24 mouse cellular contexts compared by ENCODE assay signal in genomic region chr3:55305653-55306052, GRCm38 (mm10).
DNase-seq lines count a peak whose midpoint lies in the region; ATAC-seq and TF ChIP-seq lines count a peak whose summit lies in the region.
"Had no signal": no experiment of that assay in that cellular context is flagged by ENCODE, and none has a peak within 500 bp of the region (broad histone marks: within the 10 kb centered on the region; RNA-seq: fewer than 3 reads in every experiment).

No protein-coding gene starts in this region.

- H3K9me3 ChIP-seq in forebrain, embryonic 13.5 days (replicated peaks), result no peaks in the 10 kb centered on the region
- H3K9me3 ChIP-seq in forebrain, embryonic 10.5 days, result peaks cover 4% of the 10 kb centered on the region; the same call in 1 of the 2 replicates
- no peaks in the 10 kb centered on the region; the same call in 1 of the 2 replicates for H3K9me3 ChIP-seq in midbrain, embryonic 14.5 days (ENCODE audit: control insufficient read depth, low read length)
- no peaks in the 10 kb centered on the region for H3K9me3 ChIP-seq in midbrain, embryonic 10.5 days (replicated peaks)
- H3K9me3 ChIP-seq: forebrain, embryonic 15.5 days; hindbrain, embryonic 15.5 days had no signal

- H3K36me3 ChIP-seq in forebrain, embryonic 13.5 days (ENCODE audit: poor library complexity, severe bottlenecking), result 0 out of 2 replicates have a peak, but pooled peaks cover 3% of the 10 kb centered on the region
- no peaks in the 10 kb centered on the region for H3K36me3 ChIP-seq in forebrain, embryonic 10.5 days (replicated peaks)
- H3K36me3 ChIP-seq in midbrain, embryonic 14.5 days (ENCODE audit: control insufficient read depth, insufficient read depth, low read length), result no peaks in the 10 kb centered on the region
- no peaks in the 10 kb centered on the region for H3K36me3 ChIP-seq in midbrain, embryonic 10.5 days
- H3K36me3 ChIP-seq: embryonic facial prominence, embryonic 13.5 days; forebrain, embryonic 15.5 days; G1E; hindbrain, embryonic 12.5 days; hindbrain, embryonic 15.5 days had no signal

- no peak overlapping the region for H3K4me2 ChIP-seq in forebrain, embryonic 13.5 days
- no peak overlapping the region for H3K4me2 ChIP-seq in midbrain, embryonic 14.5 days (ENCODE audit: low read length)
- H3K4me2 ChIP-seq: embryonic facial prominence, embryonic 13.5 days; forebrain, embryonic 15.5 days; heart, embryonic 11.5 days; hindbrain, embryonic 12.5 days; hindbrain, embryonic 15.5 days had no signal

- H3K27ac ChIP-seq in forebrain, embryonic 13.5 days, result peak overlapping the region; percentile 6; the same call in 1 of the 2 replicates
- H3K27ac ChIP-seq in forebrain, embryonic 10.5 days, result no peak overlapping the region
- peak overlapping the region; percentile 57; the same call in 1 of the 2 replicates for H3K27ac ChIP-seq in layer of hippocampus, adult 2 months
- 0 out of 2 replicates have a peak overlapping the region, but pooled peaks have one; percentile 26 for H3K27ac ChIP-seq in midbrain, embryonic 14.5 days (replicated peaks; ENCODE audit: low read depth, low read length)
- no peak overlapping the region for H3K27ac ChIP-seq in midbrain, embryonic 10.5 days (replicated peaks)
- H3K27ac ChIP-seq: embryonic facial prominence, embryonic 13.5 days; forebrain, embryonic 15.5 days; gastrocnemius, adult 2 months; hindbrain, embryonic 12.5 days; hindbrain, embryonic 15.5 days had no signal

- peaks cover 24% of the 10 kb centered on the region for H3K4me1 ChIP-seq in forebrain, embryonic 13.5 days
- H3K4me1 ChIP-seq in forebrain, embryonic 10.5 days, result peaks cover 19% of the 10 kb centered on the region
- peaks cover 12% of the 10 kb centered on the region; the same call in 1 of the 2 replicates for H3K4me1 ChIP-seq in midbrain, embryonic 14.5 days (ENCODE audit: control insufficient read depth, insufficient read depth, low read length)
- peaks cover 13% of the 10 kb centered on the region for H3K4me1 ChIP-seq in midbrain, embryonic 10.5 days
- H3K4me1 ChIP-seq: hindbrain, embryonic 12.5 days had no signal

- TF ChIP-seq CTCF in layer of hippocampus, adult 2 months (conservative IDR thresholded peaks at IDR 0.05), result no peak
- no peak for TF ChIP-seq CTCF in Patski (IDR thresholded peaks at IDR 0.05)

- no peaks in the 10 kb centered on the region for H3K27me3 ChIP-seq in forebrain, embryonic 13.5 days
- no peaks in the 10 kb centered on the region for H3K27me3 ChIP-seq in forebrain, embryonic 10.5 days (ENCODE audit: poor library complexity, severe bottlenecking)
- H3K27me3 ChIP-seq in midbrain, embryonic 14.5 days (ENCODE audit: control insufficient read depth, insufficient read depth, low read length), result no peaks in the 10 kb centered on the region
- no peaks in the 10 kb centered on the region for H3K27me3 ChIP-seq in midbrain, embryonic 10.5 days (ENCODE audit: low read depth, poor library complexity, severe bottlenecking)
- H3K27me3 ChIP-seq in Patski, result no peaks in the 10 kb centered on the region
- H3K27me3 ChIP-seq: CH12.LX; embryonic facial prominence, embryonic 13.5 days; forebrain, embryonic 15.5 days; hindbrain, embryonic 12.5 days; hindbrain, embryonic 15.5 days had no signal

- CTCF ChIA-PET in Patski (lab: Charles Lee), result interaction anchor here (1.1 to 7.1 kb wide), 9 partner anchors 12 to 153 kb away, joined by 3 to 53 read pairs (median 5); no protein-coding TSS in a partner anchor

- POLR2A ChIA-PET in Patski (lab: Charles Lee), result interaction anchor here (0.7 to 1.3 kb wide), 3 partner anchors 42 to 153 kb away, joined by 3 to 4 read pairs (median 3); no protein-coding TSS in a partner anchor

- in situ Hi-C loops in Patski (cut with MboI; ENCODE audit: low pct_unique_long_range_greater_than_20kb), result no loop called here

- no peak overlapping the region for H3K9ac ChIP-seq in forebrain, embryonic 13.5 days
- no peak overlapping the region for H3K9ac ChIP-seq in midbrain, embryonic 14.5 days (replicated peaks; ENCODE audit: low read length)
- H3K9ac ChIP-seq: embryonic facial prominence, embryonic 13.5 days; forebrain, embryonic 15.5 days; hindbrain, embryonic 12.5 days; hindbrain, embryonic 15.5 days had no signal

- H3K4me3 ChIP-seq in forebrain, embryonic 13.5 days, result no peak overlapping the region
- no peak overlapping the region for H3K4me3 ChIP-seq in forebrain, embryonic 10.5 days
- H3K4me3 ChIP-seq in layer of hippocampus, adult 2 months, result no peak overlapping the region
- no peak overlapping the region for H3K4me3 ChIP-seq in midbrain, embryonic 14.5 days (replicated peaks; ENCODE audit: low read depth, low read length)
- H3K4me3 ChIP-seq in midbrain, embryonic 10.5 days, result no peak overlapping the region
- H3K4me3 ChIP-seq: embryonic facial prominence, embryonic 13.5 days; forebrain, embryonic 15.5 days; gastrocnemius, adult 2 months; hindbrain, embryonic 12.5 days; hindbrain, embryonic 15.5 days had no signal

- no peak for ATAC-seq in forebrain, embryonic 13.5 days
- no peak for ATAC-seq in midbrain, embryonic 14.5 days (ENCODE audit: low FRiP score, low TSS enrichment)
- ATAC-seq in Patski, result peak; percentile 85
- ATAC-seq: activated CD4-positive, CD25-positive, alpha-beta regulatory T cell, adult 4 months; forebrain, embryonic 15.5 days had no signal

- DNase-seq in forebrain, embryonic 10.5 days (ENCODE audit: extremely low spot score, low spot score), result no peak
- no peak for DNase-seq in layer of hippocampus, adult 2 months (ENCODE audit: low spot score in 2 of 2)
- no peak for DNase-seq in layer of hippocampus, adult 8-10 months (ENCODE audit: low spot score in 2 of 2)
- DNase-seq in midbrain, embryonic 14.5 days, result no peak
- DNase-seq in midbrain, embryonic 10.5 days (ENCODE audit: low spot score), result no peak
- peak; percentile 60 for DNase-seq in Patski (ENCODE audit: low read depth, low spot score)
- DNase-seq: adrenal gland, adult 8-10 months; adrenal gland, postnatal 25 days; B cell, adult 2 months; cerebellum, adult 18-20 months; cerebellum, adult 9-10 months; cerebellum, postnatal 14 days; gastrocnemius, adult 2 months; gastrocnemius, postnatal 14 days; heart, adult 11 months had no signal

Comparison
In these comparisons a context has a peak if more than half of its experiments do, and no peak if none do; other contexts are left out.
1. H3K27ac ChIP-seq: peak in forebrain, embryonic 13.5 days (single experiment), layer of hippocampus, adult 2 months (single experiment) and midbrain, embryonic 14.5 days (single experiment); none in forebrain, embryonic 10.5 days (single experiment) and midbrain, embryonic 10.5 days (single experiment).